Mouse (Mus musculus) cerebellum, adult 18-20 months (tissue): Measurements from ENCODE around the gene Pqbp1.

Experiments
- DNase-seq, 2 experiments: peaks; one replicate each; pipeline ENCODE4 v3.0.0; 2021

The Pqbp1 gene

GRCm38 (mm10) chrX:7878007-7878419, 21.1 kb downstream of the Pqbp1 start, which contains the start of gene Pim2:
TSS of gene Pim2 (plus strand) at chrX:7878262.
- DNase-seq = peak; percentile 86 to 92

GRCm38 (mm10) chrX:7869826-7870225, 29.2 kb downstream of the Pqbp1 start:
- DNase-seq = no peak

- no peak for DNase-seq
Observed at GRCm38 (mm10) chrX:7868506-7868905, 30.6 kb downstream of the Pqbp1 start.

GRCm38 (mm10) chrX:7867141-7867540, 31.9 kb downstream of the Pqbp1 start:
- DNase-seq = no peak

DNA sequence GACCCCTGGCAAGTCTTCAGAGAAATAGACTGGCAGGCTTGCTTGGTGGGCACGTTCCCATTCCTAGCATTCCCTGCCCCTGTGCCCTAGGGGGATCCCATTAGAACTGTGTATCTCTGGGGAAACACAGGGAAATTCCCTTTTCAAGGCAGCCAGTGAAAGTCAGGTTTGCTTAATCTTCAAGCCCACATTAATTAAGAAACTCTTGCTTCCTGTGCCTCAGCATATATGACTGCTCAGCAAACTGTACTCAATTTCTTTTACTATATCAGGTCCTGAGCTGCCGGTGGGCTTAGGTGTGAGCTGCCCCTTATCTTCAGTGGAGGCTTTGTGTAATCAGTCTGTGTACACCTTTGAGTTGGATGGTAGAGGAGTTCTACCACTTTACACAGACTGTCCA, 33.3 kb downstream of the Pqbp1 start:
- DNase-seq = no peak

- DNase-seq = no peak
Observed at GRCm38 (mm10) chrX:7865343-7865742, 33.7 kb downstream of the Pqbp1 start.

- no peak for DNase-seq
Observed at GRCm38 (mm10) chrX:7864551-7864950, 34.5 kb downstream of the Pqbp1 start.

DNA sequence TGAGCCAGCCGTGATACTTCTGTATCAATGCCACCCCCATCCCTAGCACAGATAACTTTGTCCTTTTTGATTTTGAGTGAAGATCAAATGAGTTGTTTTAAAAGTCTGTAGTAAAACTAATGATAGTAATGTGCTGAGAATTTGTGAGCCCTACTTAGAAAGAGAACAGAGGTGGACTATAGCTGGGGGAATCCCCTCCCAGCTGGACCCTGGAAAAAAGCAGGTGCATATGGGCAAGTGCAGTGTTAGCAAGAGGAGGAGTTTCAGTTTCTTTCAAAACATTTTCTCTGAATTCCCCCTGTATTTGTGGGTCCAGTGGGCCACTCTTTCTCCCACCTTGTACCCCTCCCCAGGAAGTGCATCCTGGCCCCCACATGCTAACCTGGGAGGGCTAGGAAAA, 35.9 kb downstream of the Pqbp1 start:
- no peak for DNase-seq

GRCm38 (mm10) chrX:7859191-7859753, 39.8 kb downstream of the Pqbp1 start:
- DNase-seq = no peak

GRCm38 (mm10) chrX:7854578-7854977, 44.5 kb downstream of the Pqbp1 start:
- peak; percentile 47 for DNase-seq

DNA sequence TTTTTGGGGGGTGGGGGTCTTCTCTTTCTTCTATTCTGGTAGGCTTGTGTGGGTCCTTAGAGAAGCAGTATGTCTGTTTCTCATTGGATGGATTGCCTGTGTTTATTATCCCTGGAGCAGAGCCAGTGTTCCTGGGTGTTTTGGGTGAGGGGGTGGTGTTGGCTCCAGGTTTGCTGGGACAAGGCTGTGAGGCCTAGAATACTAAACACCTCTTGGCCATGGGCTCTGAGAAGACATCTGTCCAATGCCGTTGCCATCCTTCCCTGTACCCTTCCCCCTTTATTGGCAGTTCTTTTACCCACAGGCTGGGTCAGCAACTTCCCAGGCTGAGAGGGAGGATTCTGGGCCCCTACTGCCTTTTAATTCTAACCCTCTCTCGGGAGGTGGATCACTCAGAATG, 51.2 kb downstream of the Pqbp1 start:
- DNase-seq = no peak
